Mouse (Mus musculus): ENCODE results near the gene Serac1. TPM values are rescaled to one million over a fixed set of nuclear protein-coding genes. Genes with fewer than 3 reads are reported as not detected.

Serac1 gene
- polyA plus RNA-seq, 1 experiment from 2014 or later: 10.6 TPM

DNA sequence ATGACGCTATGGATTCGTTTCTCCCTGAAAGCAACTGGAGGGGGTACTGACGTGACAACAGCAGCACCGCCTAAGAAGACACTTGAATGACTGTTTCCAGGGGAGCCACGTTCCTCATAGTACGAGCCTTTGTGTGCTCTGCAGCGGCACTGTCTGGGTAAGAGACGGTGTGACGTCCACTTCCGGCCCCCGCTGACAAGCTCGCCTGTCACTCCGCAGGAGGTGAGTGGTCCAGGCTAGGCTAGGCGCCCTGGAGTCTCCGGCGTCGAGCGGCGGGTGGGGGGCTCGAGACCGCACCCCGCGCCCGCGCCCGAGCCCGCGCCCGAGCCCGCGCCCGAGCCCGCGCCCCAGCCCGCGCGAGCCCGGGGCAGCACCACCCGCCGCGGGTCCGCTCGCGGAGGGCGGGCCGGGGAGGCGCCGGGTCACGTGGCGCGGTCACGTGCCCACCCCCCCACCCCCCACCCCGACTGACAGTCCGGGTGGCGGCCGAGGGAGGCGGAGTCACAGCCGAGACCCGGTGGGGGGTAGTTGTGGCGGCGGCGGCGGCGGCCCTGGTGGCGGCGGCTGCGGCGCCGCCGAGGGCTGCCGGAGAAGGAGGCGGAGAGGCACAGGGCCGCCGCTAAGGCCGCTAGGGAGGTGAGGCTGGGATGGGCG is 26.9 kb upstream of the Serac1 start, which contains the start of gene Tulp4:
Gene Tulp4 (plus strand): TSS at position 77 of the 654 bp plus-strand sequence.
- Histone ChIP-seq H3K4me1 (peaks cover 23% of the 10 kb centered on the region), H3K9ac (replicated peaks) (peak within 1 kb of the TSS; percentile 97), H3K27ac (replicated peaks) (peak within 1 kb of the TSS; percentile 97), H3K9me3 (no peaks in the 10 kb centered on the region), H3K4me2 (replicated peaks) (peak within 1 kb of the TSS; percentile 81), H3K36me3 (peaks cover 6% of the 10 kb centered on the region; the same call in 1 of the 2 replicates), H3K27me3 (peaks cover 16% of the 10 kb centered on the region), H3K4me3 (peak within 1 kb of the TSS; percentile 94)
- WGBS: under 1% methylated on average over 23 of the region's 76 CpGs
- ATAC-seq (ENCODE audit: low FRiP score, low read depth): peak; percentile 99

DNA sequence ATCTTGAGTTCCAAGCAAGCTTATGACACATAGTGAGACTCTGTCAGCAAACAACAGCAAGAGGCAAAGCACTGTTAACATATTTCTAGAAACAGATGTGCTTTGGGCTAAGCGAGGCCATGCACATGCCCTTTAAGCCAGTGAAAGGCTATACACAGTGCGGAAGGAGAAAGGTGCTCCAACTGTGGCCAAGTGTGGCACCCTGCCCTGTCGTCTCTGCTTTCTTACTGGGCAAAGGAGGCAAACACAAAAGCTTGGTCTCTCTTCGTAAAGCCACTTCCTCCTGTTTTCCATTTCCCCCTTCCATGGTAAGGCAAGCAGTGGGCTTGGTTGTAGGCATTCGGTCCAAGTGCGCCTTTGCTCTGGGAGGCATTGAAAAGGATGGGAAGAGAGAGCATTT is 24.0 kb upstream of the Serac1 start:
- no peak overlapping the region for H3K9ac ChIP-seq (replicated peaks)
- peaks cover 16% of the 10 kb centered on the region for H3K27me3 ChIP-seq
- H3K4me2 ChIP-seq (replicated peaks): no peak overlapping the region
- H3K27ac ChIP-seq (replicated peaks): no peak overlapping the region
- H3K36me3 ChIP-seq: no peaks in the 10 kb centered on the region
- ATAC-seq (ENCODE audit: low FRiP score, low read depth): no peak
- peaks cover 12% of the 10 kb centered on the region for H3K4me1 ChIP-seq
- H3K9me3 ChIP-seq: no peaks in the 10 kb centered on the region
- 83% methylated on average over 6 of the region's 6 CpGs for WGBS
- no peak overlapping the region for H3K4me3 ChIP-seq

DNA sequence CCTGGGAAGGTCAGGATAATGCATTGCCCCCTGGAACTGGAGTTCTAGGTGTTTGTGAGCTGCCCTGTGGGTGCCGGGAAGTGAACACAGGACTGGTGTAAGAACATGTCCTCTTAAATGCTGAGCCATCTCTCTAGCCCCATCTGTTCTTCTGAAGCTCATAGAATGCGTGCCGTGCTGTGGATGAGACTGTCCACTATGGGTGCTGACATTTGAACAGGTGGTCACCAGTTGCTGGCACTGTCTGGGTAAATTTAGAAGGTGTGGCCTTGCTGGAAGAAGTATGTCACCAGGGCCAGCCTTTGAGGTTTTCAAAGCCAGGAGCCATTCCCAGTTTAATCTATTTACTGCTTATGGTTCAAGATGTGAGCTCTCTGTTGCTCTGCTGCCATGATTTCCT is 22.7 kb upstream of the Serac1 start:
- no peak overlapping the region for H3K4me2 ChIP-seq (replicated peaks)
- no peak overlapping the region for H3K4me3 ChIP-seq
- WGBS: 91% methylated on average over 3 of the region's 3 CpGs

DNA sequence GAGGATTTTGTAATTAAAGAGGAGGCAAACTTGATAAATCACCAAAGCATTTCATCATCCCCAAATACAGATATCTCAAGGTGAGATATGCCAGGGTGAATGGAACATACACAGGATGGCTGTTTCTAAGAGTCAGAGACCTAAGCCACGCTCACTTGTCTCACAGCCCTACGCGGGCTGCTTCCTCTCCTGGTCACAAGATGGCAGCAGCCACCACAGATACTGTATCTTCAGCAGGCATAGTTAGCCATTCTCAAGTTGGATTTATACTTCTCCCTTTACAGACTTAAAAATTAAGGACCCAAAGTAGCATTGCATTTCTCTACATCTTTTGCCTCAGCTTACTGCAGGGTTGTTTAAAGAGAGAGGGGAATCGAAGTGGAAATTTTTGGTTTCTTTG is 18.3 kb upstream of the Serac1 start:
- Histone ChIP-seq H3K27ac (replicated peaks) (no peak overlapping the region), H3K9me3 (no peaks in the 10 kb centered on the region), H3K36me3 (no peaks in the 10 kb centered on the region), H3K27me3 (no peaks in the 10 kb centered on the region), H3K4me1 (no peaks in the 10 kb centered on the region), H3K9ac (replicated peaks) (no peak overlapping the region), H3K4me3 (no peak overlapping the region), H3K4me2 (replicated peaks) (no peak overlapping the region)
- ATAC-seq (ENCODE audit: low FRiP score, low read depth): no peak
- 27% methylated on average over 4 of the region's 4 CpGs for WGBS

More for the DNA sequence above, 22.7 kb upstream of the Serac1 start:
- Histone ChIP-seq H3K9me3 (no peaks in the 10 kb centered on the region), H3K4me1 (peaks cover 3% of the 10 kb centered on the region; the same call in 1 of the 2 replicates), H3K9ac (replicated peaks) (no peak overlapping the region), H3K27ac (replicated peaks) (no peak overlapping the region), H3K36me3 (no peaks in the 10 kb centered on the region), H3K27me3 (peaks cover 16% of the 10 kb centered on the region)
- no peak for ATAC-seq (ENCODE audit: low FRiP score, low read depth)

DNA sequence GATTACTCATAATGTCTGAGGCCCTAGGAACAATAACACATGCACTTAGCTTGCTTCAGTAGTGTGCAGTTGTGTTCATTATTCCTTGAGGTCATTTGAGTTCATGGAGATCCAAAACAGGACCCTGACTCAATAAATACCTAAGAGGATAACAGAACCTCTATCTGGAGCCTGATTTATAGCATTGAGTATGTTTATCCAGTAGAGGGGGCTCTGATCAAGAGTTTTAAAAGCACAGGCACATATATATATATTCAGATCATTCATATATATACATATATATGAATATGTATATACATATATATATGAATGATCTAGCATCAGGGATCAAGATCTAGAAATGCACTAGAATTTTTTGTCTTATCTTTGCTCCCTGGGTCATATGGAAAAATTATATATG is 16.0 kb upstream of the Serac1 start:
- H3K9ac ChIP-seq (replicated peaks): no peak overlapping the region
- 0 out of 2 replicates have a peak, but pooled peaks cover 5% of the 10 kb centered on the region for H3K36me3 ChIP-seq
- H3K9me3 ChIP-seq: no peaks in the 10 kb centered on the region
- no peak overlapping the region for H3K4me2 ChIP-seq (replicated peaks)
- no peaks in the 10 kb centered on the region for H3K27me3 ChIP-seq
- ATAC-seq (ENCODE audit: low FRiP score, low read depth): no peak
- no peaks in the 10 kb centered on the region for H3K4me1 ChIP-seq
- H3K4me3 ChIP-seq: no peak overlapping the region
- H3K27ac ChIP-seq (replicated peaks): no peak overlapping the region

DNA sequence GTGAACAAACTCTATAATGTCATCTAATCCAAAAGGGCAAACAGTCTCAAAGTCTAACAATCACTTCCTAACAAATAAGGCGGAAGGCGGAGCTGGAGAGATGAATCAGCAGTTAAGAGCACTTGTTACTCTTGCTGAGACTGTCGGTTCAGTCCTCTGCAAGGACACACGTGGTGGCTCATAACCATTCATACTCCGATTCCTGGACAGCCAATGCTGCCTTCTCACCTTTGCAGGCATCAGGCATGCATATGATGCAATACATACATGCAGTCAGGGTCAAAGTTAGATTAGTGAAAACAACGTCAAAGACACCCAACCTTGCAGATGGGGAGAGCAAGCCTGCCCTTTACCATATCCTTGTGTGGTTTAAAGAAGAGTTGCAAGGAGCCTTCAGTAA is 12.1 kb upstream of the Serac1 start:
- Histone ChIP-seq H3K27ac (replicated peaks) (no peak overlapping the region), H3K4me2 (replicated peaks) (no peak overlapping the region), H3K9ac (replicated peaks) (no peak overlapping the region), H3K4me3 (no peak overlapping the region), H3K4me1 (no peaks in the 10 kb centered on the region), H3K9me3 (no peaks in the 10 kb centered on the region), H3K36me3 (peaks cover 22% of the 10 kb centered on the region; the same call in 1 of the 2 replicates), H3K27me3 (no peaks in the 10 kb centered on the region)
- no peak for ATAC-seq (ENCODE audit: low FRiP score, low read depth)
- 94% methylated on average over 6 of the region's 6 CpGs for WGBS

DNA sequence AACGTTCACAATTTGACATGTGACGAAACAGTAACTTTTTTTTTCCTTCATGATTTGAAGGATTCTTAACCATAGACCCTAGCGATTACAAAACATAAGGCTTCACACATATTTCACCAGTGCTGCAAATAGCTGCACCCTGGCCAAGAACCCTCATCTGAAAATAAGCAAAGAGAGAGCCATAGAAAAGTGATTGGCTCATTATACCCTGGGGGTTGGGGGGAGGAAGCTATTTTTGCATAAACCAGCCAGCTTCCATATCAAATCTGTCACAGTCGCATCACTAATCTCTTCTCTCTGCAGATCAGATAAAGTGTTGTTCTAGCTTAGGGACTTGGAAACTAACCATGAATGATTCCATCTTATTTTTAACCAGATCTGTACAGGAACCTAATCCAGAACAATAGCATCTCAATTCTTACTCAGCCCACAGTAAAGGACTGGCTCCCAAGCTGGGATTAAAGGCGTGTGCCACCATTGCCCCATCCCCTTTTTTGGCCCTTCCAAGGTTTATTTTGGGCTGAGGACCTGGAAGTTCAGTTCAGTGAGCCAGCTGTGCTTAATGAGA is 3.9 kb upstream of the Serac1 start:
- peaks cover 37% of the 10 kb centered on the region for H3K36me3 ChIP-seq
- no peak overlapping the region for H3K27ac ChIP-seq (replicated peaks)
- ATAC-seq (ENCODE audit: low FRiP score, low read depth): no peak
- WGBS: 89% methylated on average over 5 of the region's 5 CpGs
- H3K9me3 ChIP-seq: no peaks in the 10 kb centered on the region
- H3K4me2 ChIP-seq (replicated peaks): no peak overlapping the region
- H3K4me3 ChIP-seq: no peak overlapping the region
- H3K4me1 ChIP-seq: peaks cover 16% of the 10 kb centered on the region
- H3K27me3 ChIP-seq: no peaks in the 10 kb centered on the region
- no peak overlapping the region for H3K9ac ChIP-seq (replicated peaks)

DNA sequence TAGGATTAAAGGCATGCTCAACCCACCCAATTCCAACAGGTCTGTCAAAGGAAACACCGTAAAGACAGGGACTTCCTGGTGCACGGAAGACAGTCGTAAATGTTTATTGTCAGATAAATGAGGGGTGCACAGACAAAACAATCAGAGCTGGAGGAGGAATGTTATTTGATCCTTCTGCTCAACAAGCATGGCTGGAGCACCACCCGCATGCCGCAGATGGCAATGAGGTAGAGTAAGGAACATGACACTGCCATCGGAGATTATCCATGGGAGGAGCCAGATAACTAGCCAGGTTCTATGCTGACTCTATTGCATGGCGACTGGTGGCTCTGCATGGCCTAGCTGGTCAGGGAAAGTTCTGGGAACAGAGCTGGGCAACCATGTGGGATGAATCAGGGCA is 6.1 kb downstream of the Serac1 start:
- ATAC-seq (ENCODE audit: low FRiP score, low read depth): no peak
- Histone ChIP-seq H3K4me1 (no peaks in the 10 kb centered on the region; the same call in 1 of the 2 replicates), H3K27ac (replicated peaks) (no peak overlapping the region), H3K36me3 (peaks cover 52% of the 10 kb centered on the region), H3K9ac (replicated peaks) (no peak overlapping the region), H3K27me3 (no peaks in the 10 kb centered on the region), H3K4me3 (no peak overlapping the region), H3K9me3 (no peaks in the 10 kb centered on the region), H3K4me2 (replicated peaks) (no peak overlapping the region)
- WGBS: 89% methylated on average over 7 of the region's 7 CpGs

DNA sequence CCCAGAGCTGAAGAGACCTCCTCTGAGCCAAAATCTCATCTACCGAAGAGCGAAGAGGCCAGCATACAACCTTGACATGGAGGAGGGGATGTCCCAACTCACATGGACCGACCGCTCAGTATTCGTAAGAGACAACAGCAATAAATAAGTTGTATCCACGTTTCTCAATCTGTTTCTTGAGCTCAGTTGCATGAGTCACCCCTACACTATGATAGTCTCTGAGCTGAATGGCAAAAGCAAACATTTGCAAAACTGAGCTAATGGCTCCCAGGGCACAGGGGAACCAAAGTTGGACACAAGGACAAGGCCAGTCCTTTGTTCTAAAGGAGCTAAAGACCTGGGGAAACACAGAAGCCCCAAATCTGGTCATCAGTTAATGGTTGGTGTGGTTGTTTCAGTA is 9.7 kb downstream of the Serac1 start:
- no peak overlapping the region for H3K27ac ChIP-seq (replicated peaks)
- H3K27me3 ChIP-seq: no peaks in the 10 kb centered on the region
- H3K9me3 ChIP-seq: no peaks in the 10 kb centered on the region
- no peak overlapping the region for H3K9ac ChIP-seq (replicated peaks)
- 93% methylated on average over 6 of the region's 6 CpGs for WGBS
- no peaks in the 10 kb centered on the region for H3K4me1 ChIP-seq
- no peak overlapping the region for H3K4me2 ChIP-seq (replicated peaks)
- H3K4me3 ChIP-seq: no peak overlapping the region
- ATAC-seq (ENCODE audit: low FRiP score, low read depth): no peak
- peaks cover 77% of the 10 kb centered on the region for H3K36me3 ChIP-seq

DNA sequence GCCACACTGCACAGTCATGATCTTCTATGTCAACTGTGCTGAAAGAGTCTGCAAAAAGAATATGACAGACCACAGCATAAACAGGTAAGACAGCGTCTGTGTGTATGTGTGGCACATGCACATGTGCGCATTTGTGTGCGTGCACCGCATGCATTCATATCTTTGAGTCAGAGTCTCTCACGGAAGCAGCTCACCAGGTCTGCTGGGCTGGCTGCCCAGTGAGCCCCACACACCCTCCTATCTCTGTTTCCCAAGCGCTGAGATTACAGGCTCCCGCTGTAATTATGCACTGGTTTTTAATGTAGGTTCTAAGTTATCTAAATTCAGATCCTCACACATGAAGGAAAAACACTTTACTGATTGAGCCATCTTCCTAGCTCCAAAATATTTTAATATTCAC is 11.9 kb downstream of the Serac1 start:
- no peak overlapping the region for H3K4me3 ChIP-seq
- H3K4me2 ChIP-seq (replicated peaks): no peak overlapping the region
- H3K36me3 ChIP-seq: peaks cover 85% of the 10 kb centered on the region
- H3K9ac ChIP-seq (replicated peaks): no peak overlapping the region
- 96% methylated on average over 7 of the region's 7 CpGs for WGBS
- no peaks in the 10 kb centered on the region for H3K4me1 ChIP-seq
- no peak overlapping the region for H3K27ac ChIP-seq (replicated peaks)
- H3K9me3 ChIP-seq: no peaks in the 10 kb centered on the region
- ATAC-seq (ENCODE audit: low FRiP score, low read depth): no peak
- H3K27me3 ChIP-seq: no peaks in the 10 kb centered on the region

DNA sequence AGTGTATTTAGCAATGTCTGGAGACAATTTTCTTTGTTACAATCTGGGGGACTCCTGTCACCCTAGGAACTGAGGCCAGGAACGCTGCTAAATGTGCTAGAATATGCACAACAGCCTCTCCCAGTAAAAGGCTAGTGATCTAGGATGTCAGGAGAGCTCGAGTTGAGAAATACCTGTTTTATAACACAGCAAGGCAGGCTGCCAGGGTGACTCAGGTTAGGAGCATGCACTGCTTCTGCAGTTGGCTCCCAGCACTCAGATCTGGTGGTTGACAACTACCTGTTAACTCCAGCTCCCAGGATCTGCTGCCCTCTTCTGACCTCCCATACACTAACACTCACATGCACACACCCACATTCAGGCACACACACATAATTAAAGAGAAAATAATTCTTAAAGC is 13.5 kb downstream of the Serac1 start:
- H3K9ac ChIP-seq (replicated peaks): no peak overlapping the region
- H3K27ac ChIP-seq (replicated peaks): no peak overlapping the region
- H3K36me3 ChIP-seq: peaks cover 72% of the 10 kb centered on the region
- H3K4me2 ChIP-seq (replicated peaks): no peak overlapping the region
- WGBS: 91% methylated on average over 2 of the region's 2 CpGs
- no peak for ATAC-seq (ENCODE audit: low FRiP score, low read depth)
- no peaks in the 10 kb centered on the region for H3K27me3 ChIP-seq
- H3K9me3 ChIP-seq: no peaks in the 10 kb centered on the region
- no peak overlapping the region for H3K4me3 ChIP-seq
- H3K4me1 ChIP-seq: no peaks in the 10 kb centered on the region

DNA sequence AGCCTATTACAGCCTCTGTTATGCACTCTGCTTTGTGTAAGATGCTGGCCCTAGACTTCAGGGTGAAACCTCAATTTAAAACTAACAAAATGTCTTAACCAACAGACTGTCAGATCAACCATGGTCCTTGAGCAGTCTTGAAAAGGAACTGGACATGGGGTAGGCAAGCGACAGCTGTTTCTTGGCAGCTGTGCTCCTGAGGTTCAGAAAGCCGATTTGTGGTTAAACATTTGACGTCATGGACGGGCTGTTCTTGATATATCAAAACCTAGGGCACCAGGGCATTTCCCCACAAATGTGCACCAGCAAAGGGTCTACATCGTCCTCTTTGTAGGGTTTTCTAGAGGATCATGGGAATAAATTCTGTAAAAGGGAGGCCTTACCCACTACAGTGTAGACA is 16.0 kb downstream of the Serac1 start:
- Histone ChIP-seq H3K36me3 (peaks cover 63% of the 10 kb centered on the region), H3K27ac (replicated peaks) (no peak overlapping the region), H3K4me1 (no peaks in the 10 kb centered on the region), H3K4me2 (replicated peaks) (no peak overlapping the region), H3K4me3 (no peak overlapping the region), H3K9ac (replicated peaks) (no peak overlapping the region), H3K9me3 (no peaks in the 10 kb centered on the region), H3K27me3 (no peaks in the 10 kb centered on the region)
- ATAC-seq (ENCODE audit: low FRiP score, low read depth): no peak
- WGBS: 92% methylated on average over 5 of the region's 5 CpGs

DNA sequence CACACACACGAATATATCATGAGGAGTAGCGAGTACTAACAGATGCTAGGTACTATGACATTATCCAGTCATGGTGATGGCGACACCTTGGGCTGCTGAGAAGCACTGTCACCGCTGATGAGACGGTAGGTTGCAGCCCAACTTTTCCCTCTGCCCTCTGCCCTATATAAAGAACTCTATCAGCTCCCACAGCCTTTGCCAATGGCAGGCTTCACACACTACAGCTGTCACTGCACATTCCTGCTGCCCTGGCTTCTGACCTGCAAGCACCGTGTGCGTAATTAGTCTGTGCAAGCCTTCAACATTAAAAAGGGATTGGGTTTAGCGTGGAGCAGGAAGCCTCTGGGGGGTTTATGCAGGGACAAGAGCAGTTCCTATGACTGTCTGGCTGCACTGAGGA is 16.7 kb downstream of the Serac1 start:
- Histone ChIP-seq H3K9me3 (no peaks in the 10 kb centered on the region), H3K4me2 (replicated peaks) (no peak overlapping the region), H3K36me3 (peaks cover 61% of the 10 kb centered on the region), H3K27ac (replicated peaks) (no peak overlapping the region), H3K27me3 (no peaks in the 10 kb centered on the region), H3K9ac (replicated peaks) (no peak overlapping the region), H3K4me3 (no peak overlapping the region), H3K4me1 (no peaks in the 10 kb centered on the region)
- WGBS: 87% methylated on average over 8 of the region's 8 CpGs
- no peak for ATAC-seq (ENCODE audit: low FRiP score, low read depth)
